Mouse (Mus musculus): ENCODE results near the gene Cracr2a. TPM values are rescaled to one million over a fixed set of nuclear protein-coding genes. Genes with fewer than 3 reads are reported as not detected.

The Cracr2a gene
- polyA plus RNA-seq, 1 experiment = 0.49 TPM

- Histone ChIP-seq H3K27me3 (replicated peaks) (no peaks in the 10 kb centered on the region), H3K36me3 (replicated peaks; ENCODE audit: low read length) (peaks cover 2% of the 10 kb centered on the region), H3K4me3 (replicated peaks) (no peak overlapping the region), H3K4me1 (peaks cover 42% of the 10 kb centered on the region), H3K9me3 (0 out of 2 replicates have a peak, but pooled peaks cover 3% of the 10 kb centered on the region)
- TF ChIP-seq FLI1 (IDR thresholded peaks at IDR 0.05; ENCODE audit: low read length) (no peak), GATA1 (IDR thresholded peaks at IDR 0.05; ENCODE audit: borderline replicate concordance, low read length) (no peak)
These were observed 27.4 kb upstream of the Cracr2a start for GRCm38 (mm10) chr6:127533766-127534165.

- no peak for TF ChIP-seq GATA1 (IDR thresholded peaks at IDR 0.05; ENCODE audit: borderline replicate concordance, low read length)
- no peak for TF ChIP-seq FLI1 (IDR thresholded peaks at IDR 0.05; ENCODE audit: low read length)
- H3K9me3 ChIP-seq = 0 out of 2 replicates have a peak, but pooled peaks cover 3% of the 10 kb centered on the region
- H3K27me3 ChIP-seq (replicated peaks) = peaks cover 3% of the 10 kb centered on the region
- H3K36me3 ChIP-seq (replicated peaks; ENCODE audit: low read length) = peaks cover 2% of the 10 kb centered on the region
- H3K4me3 ChIP-seq (replicated peaks) = no peak overlapping the region
- H3K4me1 ChIP-seq = peaks cover 34% of the 10 kb centered on the region
These were observed 24.1 kb upstream of the Cracr2a start for GRCm38 (mm10) chr6:127537035-127537434.

GRCm38 (mm10) chr6:127538118-127538517 lies 23.0 kb upstream of the Cracr2a start:
- Histone ChIP-seq H3K4me1 (peaks cover 31% of the 10 kb centered on the region), H3K4me3 (replicated peaks) (no peak overlapping the region), H3K36me3 (replicated peaks; ENCODE audit: low read length) (no peaks in the 10 kb centered on the region), H3K9me3 (no peaks in the 10 kb centered on the region), H3K27me3 (replicated peaks) (peaks cover 10% of the 10 kb centered on the region)
- no peak for TF ChIP-seq FLI1 (IDR thresholded peaks at IDR 0.05; ENCODE audit: low read length)
- TF ChIP-seq GATA1 (IDR thresholded peaks at IDR 0.05; ENCODE audit: borderline replicate concordance, low read length) = no peak

- Histone ChIP-seq H3K36me3 (replicated peaks; ENCODE audit: low read length) (no peaks in the 10 kb centered on the region), H3K9me3 (no peaks in the 10 kb centered on the region), H3K4me3 (replicated peaks) (peak overlapping the region; percentile 42), H3K27me3 (replicated peaks) (peaks cover 17% of the 10 kb centered on the region), H3K4me1 (peaks cover 34% of the 10 kb centered on the region)
- TF ChIP-seq FLI1 (IDR thresholded peaks at IDR 0.05; ENCODE audit: low read length) (no peak), GATA1 (IDR thresholded peaks at IDR 0.05; ENCODE audit: borderline replicate concordance, low read length) (no peak)
These were observed 21.9 kb upstream of the Cracr2a start for GRCm38 (mm10) chr6:127539226-127539625.

- TF ChIP-seq GATA1 (IDR thresholded peaks at IDR 0.05; ENCODE audit: borderline replicate concordance, low read length) (no peak), FLI1 (IDR thresholded peaks at IDR 0.05; ENCODE audit: low read length) (no peak)
- H3K4me1 ChIP-seq = peaks cover 34% of the 10 kb centered on the region
- H3K4me3 ChIP-seq (replicated peaks) = peak overlapping the region; percentile 64
- peaks cover 18% of the 10 kb centered on the region for H3K27me3 ChIP-seq (replicated peaks)
- no peaks in the 10 kb centered on the region for H3K9me3 ChIP-seq
- no peaks in the 10 kb centered on the region for H3K36me3 ChIP-seq (replicated peaks; ENCODE audit: low read length)
These were observed 21.5 kb upstream of the Cracr2a start for GRCm38 (mm10) chr6:127539659-127540058.

GRCm38 (mm10) chr6:127540517-127540916 lies 20.6 kb upstream of the Cracr2a start:
- no peaks in the 10 kb centered on the region for H3K9me3 ChIP-seq
- H3K36me3 ChIP-seq (replicated peaks; ENCODE audit: low read length) = no peaks in the 10 kb centered on the region
- H3K4me3 ChIP-seq (replicated peaks) = no peak overlapping the region
- H3K27me3 ChIP-seq (replicated peaks) = peaks cover 27% of the 10 kb centered on the region
- TF ChIP-seq GATA1 (IDR thresholded peaks at IDR 0.05; ENCODE audit: borderline replicate concordance, low read length) (no peak), FLI1 (IDR thresholded peaks at IDR 0.05; ENCODE audit: low read length) (no peak)
- H3K4me1 ChIP-seq = peaks cover 34% of the 10 kb centered on the region

GRCm38 (mm10) chr6:127541617-127542374 lies 19.3 kb upstream of the Cracr2a start:
- no peaks in the 10 kb centered on the region for H3K36me3 ChIP-seq (replicated peaks; ENCODE audit: low read length)
- TF ChIP-seq GATA1 (IDR thresholded peaks at IDR 0.05; ENCODE audit: borderline replicate concordance, low read length) = no peak
- no peak for TF ChIP-seq FLI1 (IDR thresholded peaks at IDR 0.05; ENCODE audit: low read length)
- peaks cover 31% of the 10 kb centered on the region for H3K4me1 ChIP-seq
- no peaks in the 10 kb centered on the region for H3K9me3 ChIP-seq
- H3K4me3 ChIP-seq (replicated peaks) = no peak overlapping the region
- peaks cover 33% of the 10 kb centered on the region for H3K27me3 ChIP-seq (replicated peaks)

- no peaks in the 10 kb centered on the region for H3K9me3 ChIP-seq
- H3K4me3 ChIP-seq (replicated peaks) = no peak overlapping the region
- H3K27me3 ChIP-seq (replicated peaks) = peaks cover 45% of the 10 kb centered on the region
- H3K36me3 ChIP-seq (replicated peaks; ENCODE audit: low read length) = no peaks in the 10 kb centered on the region
- TF ChIP-seq GATA1 (IDR thresholded peaks at IDR 0.05; ENCODE audit: borderline replicate concordance, low read length) (no peak), FLI1 (IDR thresholded peaks at IDR 0.05; ENCODE audit: low read length) (no peak)
- H3K4me1 ChIP-seq = peaks cover 8% of the 10 kb centered on the region
These were observed 14.5 kb upstream of the Cracr2a start for GRCm38 (mm10) chr6:127546676-127547075.

- H3K9me3 ChIP-seq = peaks cover 15% of the 10 kb centered on the region
- H3K27me3 ChIP-seq (replicated peaks) = peaks cover 37% of the 10 kb centered on the region
These were observed 8.2 kb upstream of the Cracr2a start for GRCm38 (mm10) chr6:127552940-127553339.

GRCm38 (mm10) chr6:127555553-127555952 lies 5.6 kb upstream of the Cracr2a start:
- Histone ChIP-seq H3K4me3 (replicated peaks) (no peak overlapping the region), H3K27me3 (replicated peaks) (peaks cover 45% of the 10 kb centered on the region), H3K4me1 (peaks cover 2% of the 10 kb centered on the region), H3K9me3 (peaks cover 15% of the 10 kb centered on the region), H3K36me3 (replicated peaks; ENCODE audit: low read length) (no peaks in the 10 kb centered on the region)
- TF ChIP-seq GATA1 (IDR thresholded peaks at IDR 0.05; ENCODE audit: borderline replicate concordance, low read length) = no peak

More at GRCm38 (mm10) chr6:127552940-127553339, 8.2 kb upstream of the Cracr2a start:
- no peaks in the 10 kb centered on the region for H3K4me1 ChIP-seq
- H3K4me3 ChIP-seq (replicated peaks) = no peak overlapping the region
- TF ChIP-seq GATA1 (IDR thresholded peaks at IDR 0.05; ENCODE audit: borderline replicate concordance, low read length) = no peak
- no peak for TF ChIP-seq FLI1 (IDR thresholded peaks at IDR 0.05; ENCODE audit: low read length)
- no peaks in the 10 kb centered on the region for H3K36me3 ChIP-seq (replicated peaks; ENCODE audit: low read length)

Measured in megakaryocyte, embryonic 14.5 days (primary cell).